ENCODE assay signal across 17 mouse cellular contexts in the genomic region with DNA sequence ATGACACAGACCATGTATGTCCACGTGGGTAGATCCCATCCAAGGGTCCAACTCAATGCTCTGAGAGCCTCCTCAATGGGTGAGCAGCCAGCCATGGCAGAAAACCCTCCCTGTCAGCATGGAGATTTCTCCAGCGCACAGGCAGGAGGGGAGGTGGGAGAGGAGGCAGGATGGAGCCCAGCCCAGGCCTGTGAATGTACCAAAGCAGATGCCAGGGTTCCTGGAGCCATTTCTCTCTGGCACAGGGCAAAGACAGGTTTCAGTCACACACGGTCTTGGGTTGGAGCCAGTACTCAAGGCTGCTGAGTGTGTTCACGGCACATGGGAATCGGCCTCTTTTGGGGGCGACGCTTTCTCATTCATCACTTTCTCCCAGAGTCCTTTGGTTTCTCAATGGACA.
A peak's percentile ranks its signal among the peaks of the same experiment; 100 is the strongest.
DNase-seq lines count a peak whose midpoint lies in the region; ATAC-seq and TF ChIP-seq lines count a peak whose summit lies in the region.
"Had no signal": no experiment of that assay in that cellular context is flagged by ENCODE, and none has a peak within 500 bp of the region (broad histone marks: within the 10 kb centered on the region; RNA-seq: fewer than 3 reads in every experiment).

No protein-coding gene starts in this region.

- H3K4me1 ChIP-seq in cerebellum, adult 2 months (ENCODE audit: control insufficient read depth, insufficient read depth, low read length), result peaks cover 24% of the 10 kb centered on the region
- H3K4me1 ChIP-seq in hindbrain, postnatal 0 days (ENCODE audit: insufficient read depth, low read length), result no peaks in the 10 kb centered on the region
- peaks cover 19% of the 10 kb centered on the region for H3K4me1 ChIP-seq in hindbrain, embryonic 10.5 days (replicated peaks)
- H3K4me1 ChIP-seq: neural tube, embryonic 12.5 days had no signal

- no peak overlapping the region for H3K9ac ChIP-seq in hindbrain, postnatal 0 days (replicated peaks; ENCODE audit: low read length)
- H3K9ac ChIP-seq: heart, embryonic 15.5 days; neural tube, embryonic 12.5 days had no signal

- 26% methylated on average over 7 of the region's 7 CpGs for WGBS in cerebellum, adult 2 months
- 55% methylated on average over 7 of the region's 7 CpGs for WGBS in hindbrain, postnatal 0 days
- WGBS in hindbrain, embryonic 10.5 days, result 89% methylated on average over 7 of the region's 7 CpGs

- H3K27me3 ChIP-seq in cerebellum, adult 2 months (ENCODE audit: control insufficient read depth, insufficient read depth, low read length), result no peaks in the 10 kb centered on the region
- H3K27me3 ChIP-seq in hindbrain, postnatal 0 days (ENCODE audit: insufficient read depth, low read length), result no peaks in the 10 kb centered on the region
- H3K27me3 ChIP-seq in hindbrain, embryonic 10.5 days (ENCODE audit: insufficient read depth, poor library complexity, severe bottlenecking), result no peaks in the 10 kb centered on the region
- H3K27me3 ChIP-seq: heart, embryonic 15.5 days; neural tube, embryonic 12.5 days had no signal

- H3K27ac ChIP-seq in cerebellum, adult 2 months (ENCODE audit: insufficient read depth, low read length), result no peak overlapping the region
- H3K27ac ChIP-seq in hindbrain, postnatal 0 days, result no peak overlapping the region
- no peak overlapping the region for H3K27ac ChIP-seq in hindbrain, embryonic 10.5 days
- H3K27ac ChIP-seq: heart, embryonic 15.5 days; neural tube, embryonic 12.5 days had no signal

- TF ChIP-seq POLR2A in cerebellum, adult 2 months (IDR thresholded peaks at IDR 0.05; ENCODE audit: borderline replicate concordance, insufficient read depth, low read length), result no peak

- H3K4me2 ChIP-seq in hindbrain, postnatal 0 days (ENCODE audit: low read depth, low read length), result no peak overlapping the region
- H3K4me2 ChIP-seq: heart, embryonic 15.5 days; midbrain, embryonic 11.5 days; neural tube, embryonic 12.5 days had no signal

- H3K36me3 ChIP-seq in hindbrain, postnatal 0 days (ENCODE audit: insufficient read depth, low read length), result no peaks in the 10 kb centered on the region; the same call in 1 of the 2 replicates
- H3K36me3 ChIP-seq in hindbrain, embryonic 10.5 days, result no peaks in the 10 kb centered on the region
- H3K36me3 ChIP-seq: heart, embryonic 15.5 days; neural tube, embryonic 12.5 days had no signal

- DNase-seq in cerebellum, adult 2 months, result peak; percentile 43 to 66
- no peak for DNase-seq in hindbrain, postnatal 0 days (ENCODE audit: low spot score)
- DNase-seq in hindbrain, embryonic 10.5 days (ENCODE audit: low spot score), result no peak
- DNase-seq in cerebellum, postnatal 14 days, result peak; percentile 76 to 77
- DNase-seq in layer of hippocampus, postnatal 36 days, result peak; percentile 39
- no peak for DNase-seq in B cell, adult 2 months
- DNase-seq: adrenal gland, postnatal 14 days; gastrocnemius, postnatal 10 days; heart, adult 18-20 months; kidney, adult 11 months; liver; thymus, postnatal 25 days had no signal

- no peak for TF ChIP-seq CTCF in cerebellum, adult 2 months (IDR thresholded peaks at IDR 0.05; ENCODE audit: borderline replicate concordance, insufficient read depth, low read depth, low read length)
- no peak for TF ChIP-seq CTCF in hindbrain, postnatal 0 days (IDR thresholded peaks at IDR 0.05; ENCODE audit: low read depth)

- H3K4me3 ChIP-seq in cerebellum, adult 2 months (replicated peaks; ENCODE audit: insufficient read depth, low read depth, low read length), result no peak overlapping the region
- no peak overlapping the region for H3K4me3 ChIP-seq in hindbrain, postnatal 0 days (ENCODE audit: low read length)
- H3K4me3 ChIP-seq in hindbrain, embryonic 10.5 days, result no peak overlapping the region
- H3K4me3 ChIP-seq: heart, embryonic 15.5 days; neural tube, embryonic 12.5 days had no signal

- H3K9me3 ChIP-seq in hindbrain, postnatal 0 days (ENCODE audit: low read length), result no peaks in the 10 kb centered on the region
- no peaks in the 10 kb centered on the region for H3K9me3 ChIP-seq in hindbrain, embryonic 10.5 days
- H3K9me3 ChIP-seq: heart, embryonic 15.5 days; neural tube, embryonic 12.5 days had no signal

- ATAC-seq in cerebellum, adult (ENCODE audit: insufficient number of reproducible peaks, low FRiP score, low TSS enrichment), result no peak
- 0 out of 2 replicates have a peak, but pooled peaks have one; percentile 24 for ATAC-seq in hindbrain, postnatal 0 days
- ATAC-seq: lung, postnatal 0 days had no signal

Comparison
In these comparisons a context has a peak if more than half of its experiments do, and no peak if none do; other contexts are left out.
1. DNase-seq: peak in cerebellum, adult 2 months (2 of 2), cerebellum, postnatal 14 days (2 of 2) and layer of hippocampus, postnatal 36 days (2 of 2); none in hindbrain, postnatal 0 days (single experiment), hindbrain, embryonic 10.5 days (single experiment) and B cell, adult 2 months (0 of 2).